Mouse (Mus musculus) left cerebral cortex, postnatal 4 days (tissue): Measurements from ENCODE around the gene Lrrc3. TPM values are rescaled to one million over a fixed set of nuclear protein-coding genes. Genes with fewer than 3 reads are reported as not detected.

Source experiments
- DNase-seq: peaks from one replicate; pipeline ENCODE4 v3.0.0-alpha.2; 2022
- intact Hi-C: fragments of 180-260 bp; cut with DNase I; formaldehyde crosslinking; loops from one replicate; pipeline ENCODE4 v1.15.1; 2025
- total RNA-seq, 2 experiments: library from RNA; stranded (reverse); gene quantifications; 2 replicates each; pipeline ENCODE4 v1.2.3; 2021

The Lrrc3 gene
- total RNA-seq, 2 experiments from 2014 or later: 38.5 to 39.1 TPM

DNA sequence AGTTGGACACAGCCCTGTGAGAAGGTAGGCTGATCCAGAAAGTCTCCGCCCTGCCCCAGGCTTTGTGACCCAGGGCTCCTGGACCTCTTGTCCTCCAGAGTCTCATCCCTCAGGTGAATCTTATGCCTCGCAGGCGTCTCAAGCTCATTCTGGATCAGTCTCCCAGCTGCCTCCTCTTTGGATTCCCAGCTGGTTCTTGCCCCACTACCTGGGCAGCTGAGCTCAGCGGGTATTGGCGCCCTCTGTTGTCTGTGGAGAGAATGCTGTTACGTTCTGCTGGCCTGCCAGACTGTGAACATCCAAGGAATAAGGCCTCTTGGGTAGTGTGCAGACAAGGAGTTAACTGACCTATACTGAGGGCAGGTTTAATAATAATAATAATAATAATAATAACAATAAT lies 23.4 kb downstream of the Lrrc3 start:
- DNase-seq: no peak
- intact Hi-C loops: no loop called here

DNA sequence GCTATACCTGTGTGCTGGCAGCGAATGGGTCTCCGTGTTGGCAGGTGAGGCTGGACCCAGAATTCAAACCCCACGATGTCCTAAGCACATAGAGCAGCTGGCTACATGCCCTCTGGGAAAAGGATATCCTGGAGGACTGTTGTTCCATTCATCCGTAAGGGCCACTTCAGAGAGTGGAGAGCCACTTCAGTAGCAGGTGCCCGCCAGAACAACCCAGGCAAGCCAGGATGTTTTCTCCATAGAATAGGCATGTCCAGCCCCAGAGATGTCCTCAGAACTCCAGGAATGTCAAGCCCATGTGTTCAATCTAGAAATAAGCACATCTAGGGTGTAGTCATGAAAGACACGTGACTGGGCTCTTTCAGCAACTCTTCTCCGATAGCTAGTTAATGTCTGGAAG lies 32.7 kb downstream of the Lrrc3 start:
- no peak for DNase-seq
- intact Hi-C loops: no loop called here

- DNase-seq: no peak
- intact Hi-C loops: no loop called here
Observed at GRCm38 (mm10) chr10:77867546-77867945, 34.8 kb downstream of the Lrrc3 start.

- no peak for DNase-seq
- intact Hi-C loops: no loop called here
Observed at GRCm38 (mm10) chr10:77864762-77865143, 37.6 kb downstream of the Lrrc3 start.

GRCm38 (mm10) chr10:77864067-77864761 lies 38.1 kb downstream of the Lrrc3 start:
- intact Hi-C loops: no loop called here
- no peak for DNase-seq

DNA sequence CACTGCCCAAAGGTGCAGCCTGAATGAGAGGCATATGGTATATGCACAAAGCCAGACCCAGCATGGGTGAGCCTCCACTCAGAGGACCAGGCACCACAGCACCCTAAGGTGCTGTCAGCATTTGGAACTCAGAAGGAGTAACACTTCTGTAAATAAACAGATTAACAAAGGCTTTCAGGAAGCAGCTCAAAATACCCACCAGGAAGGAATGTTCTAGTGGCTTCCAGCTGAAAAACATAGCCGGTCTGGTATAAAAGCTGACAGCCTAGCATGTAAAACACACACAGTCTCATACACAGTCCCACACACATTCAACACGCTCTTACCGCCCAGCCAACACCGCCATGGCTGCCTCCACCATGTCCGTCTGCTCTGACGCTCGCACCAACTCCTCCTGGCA lies 40.7 kb downstream of the Lrrc3 start, which contains the start of gene Gm3285:
Gene Gm3285, plus strand, starts transcription at position 301 of the 400 bp plus-strand sequence.
- intact Hi-C loops: no loop called here
- DNase-seq: no peak

GRCm38 (mm10) chr10:77852559-77852958 lies 49.8 kb downstream of the Lrrc3 start, which contains the start of gene Gm10318:
Gm10318 (plus strand) TSS chr10:77852859.
- intact Hi-C loops: no loop called here
- DNase-seq: no peak

Other genes starting within 250 kb of the Lrrc3 start
- gene Tspear, start 216.0 kb downstream of the Lrrc3 start, total RNA-seq: not detected
- not detected for gene Gm19402, start 211.8 kb downstream of the Lrrc3 start, total RNA-seq
- gene Gm9508, start 205.3 kb downstream of the Lrrc3 start, total RNA-seq: not detected
- gene Gm10272, start 195.9 kb downstream of the Lrrc3 start, total RNA-seq: not detected
- gene Gm10024, start 191.1 kb downstream of the Lrrc3 start, total RNA-seq: not detected
- gene Gm10142, start 186.7 kb downstream of the Lrrc3 start, total RNA-seq: not detected
- gene Krtap12-1, start 181.9 kb downstream of the Lrrc3 start, total RNA-seq: not detected
- not detected for gene Gm10100, start 176.1 kb downstream of the Lrrc3 start, total RNA-seq
- not detected for gene Gm18596, start 159.9 kb downstream of the Lrrc3 start, total RNA-seq
- gene Gm9736, start 151.2 kb downstream of the Lrrc3 start, total RNA-seq: not detected
- gene Gm3233, start 142.9 kb downstream of the Lrrc3 start, total RNA-seq: not detected
- not detected for gene Gm3238, start 131.2 kb downstream of the Lrrc3 start, total RNA-seq
- not detected for gene Gm7138, start 125.6 kb downstream of the Lrrc3 start, total RNA-seq
- not detected for gene Gm3250, start 120.0 kb downstream of the Lrrc3 start, total RNA-seq
- not detected for gene Gm7137, start 114.3 kb downstream of the Lrrc3 start, total RNA-seq
- not detected for gene Gm9639, start 107.5 kb downstream of the Lrrc3 start, total RNA-seq
- not detected for gene Gm19668, start 103.4 kb downstream of the Lrrc3 start, total RNA-seq
- gene Gm9507, start 90.7 kb downstream of the Lrrc3 start, total RNA-seq: not detected
- not detected for gene Gm2696, start 87.9 kb downstream of the Lrrc3 start, total RNA-seq
- not detected for gene Krtap10-4, start 75.4 kb downstream of the Lrrc3 start, total RNA-seq
- not detected for gene Krtap10-10, start 66.6 kb downstream of the Lrrc3 start, total RNA-seq
- gene Gm36176, start 55.7 kb downstream of the Lrrc3 start, total RNA-seq: not detected
- not detected for gene Gm10318, start 49.7 kb downstream of the Lrrc3 start, total RNA-seq
- gene Gm3285, start 40.6 kb downstream of the Lrrc3 start, total RNA-seq: not detected
- 10 to 100 TPM; 14.1 to 22.9 TPM for gene Trpm2, start 68.0 kb upstream of the Lrrc3 start, total RNA-seq
- 10 to 100 TPM; 28.9 to 35.3 TPM for gene 1810043G02Rik, start 76.0 kb upstream of the Lrrc3 start, total RNA-seq
- 10 to 100 TPM; 73.2 to 83.6 TPM for gene Pfkl, start 107.5 kb upstream of the Lrrc3 start, total RNA-seq
- not detected for gene Dnmt3l, start 139.4 kb upstream of the Lrrc3 start, total RNA-seq
- under 1 TPM; 0.44 TPM for gene Aire, start 141.1 kb upstream of the Lrrc3 start, total RNA-seq
- under 1 TPM; 0.85 to 0.98 TPM for gene Icosl, start 166.8 kb upstream of the Lrrc3 start, total RNA-seq